Mouse (Mus musculus) brain, adult 2 months (tissue): ENCODE results near the gene Gm43738.
"Not testable (repeated sequence)": the region's sequence is repeated elsewhere in the genome, so short reads cannot be mapped to it uniquely, and the experiment has no call there.

Experiments
- DNase-seq: peaks from one replicate; pipeline ENCODE4 v3.0.0; 2011; ENCODE audit warnings: low read depth, low spot score

Gene Gm43738

GRCm38 (mm10) chr3:89102495-89103290 is 1.8 kb upstream of the Gm43738 start:
- DNase-seq: no peak

GRCm38 (mm10) chr3:89101812-89102494 is 1.1 kb upstream of the Gm43738 start, which contains the start of gene Fdps:
Gene Fdps (minus strand): TSS chr3:89101959.
- peak; percentile 100 for DNase-seq

- no peak for DNase-seq
These were observed 536 bp upstream of the Gm43738 start for GRCm38 (mm10) chr3:89101459-89101811.

GRCm38 (mm10) chr3:89094021-89094420 is 6.9 kb downstream of the Gm43738 start:
- no peak for DNase-seq

GRCm38 (mm10) chr3:89093175-89093574 is 7.7 kb downstream of the Gm43738 start, which contains the start of gene Rusc1:
Gene Rusc1 (minus strand): TSS chr3:89093311.
- DNase-seq: peak; percentile 97

GRCm38 (mm10) chr3:89092509-89093090 is 8.3 kb downstream of the Gm43738 start:
- DNase-seq: peak; percentile 41

DNA sequence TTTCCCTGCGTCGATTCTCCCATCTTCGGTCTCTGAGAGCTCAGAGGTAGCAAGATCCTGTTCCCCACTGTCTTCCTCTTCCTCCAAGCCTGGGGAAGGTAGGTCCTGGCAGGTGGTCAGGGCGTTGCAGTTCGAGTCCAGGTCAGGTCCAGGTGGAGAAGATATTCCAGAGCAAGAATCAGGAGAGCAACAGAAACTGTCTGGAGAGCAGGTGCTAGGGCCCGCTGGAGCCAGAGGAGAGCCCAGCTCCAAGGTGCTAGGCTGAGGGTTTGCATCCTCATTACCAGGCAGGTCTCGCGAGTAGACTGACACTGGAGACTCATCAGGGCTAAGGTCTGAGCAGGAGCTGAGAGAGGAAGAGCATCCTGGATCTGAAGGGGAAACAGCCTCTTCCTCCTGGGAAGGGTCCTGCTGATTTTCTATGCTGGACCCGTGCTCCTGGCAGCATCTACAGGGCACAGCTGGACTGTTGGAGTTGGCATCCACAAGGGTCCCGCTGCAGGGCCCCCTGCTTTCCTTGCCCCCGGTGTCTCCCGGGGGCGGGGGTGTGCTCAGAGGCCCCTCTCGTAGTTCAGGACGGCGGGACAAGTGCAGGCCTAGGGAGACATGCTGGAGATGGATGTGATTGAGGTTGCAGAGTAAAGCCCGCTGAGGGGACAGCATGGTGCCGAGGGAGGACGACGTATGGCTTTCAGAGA is 8.9 kb downstream of the Gm43738 start:
- DNase-seq: peak; percentile 29

- peak; percentile 90 for DNase-seq
These were observed 9.9 kb downstream of the Gm43738 start for GRCm38 (mm10) chr3:89090694-89091655.

- DNase-seq: peak; percentile 97
These were observed 10.9 kb downstream of the Gm43738 start for GRCm38 (mm10) chr3:89089882-89090591.

DNA sequence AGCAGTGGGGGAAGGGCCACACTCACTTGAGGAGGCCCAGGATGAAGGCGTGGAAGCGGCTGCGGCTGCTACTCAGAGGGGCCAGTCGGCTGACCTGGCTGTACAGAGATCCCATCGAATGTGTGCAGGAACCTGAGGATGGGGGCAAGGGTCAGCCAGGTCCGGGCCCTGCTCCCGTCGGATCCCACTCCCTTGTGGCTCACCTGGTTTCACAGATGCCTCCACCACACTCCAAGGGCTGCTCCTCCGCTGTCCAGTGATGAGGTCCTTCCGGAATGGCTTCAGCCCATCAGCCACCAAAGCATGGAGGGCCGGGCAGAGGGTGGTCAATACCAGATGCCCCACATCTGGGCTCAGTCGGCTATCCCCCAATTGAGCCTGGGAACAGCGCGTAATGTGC is 11.9 kb downstream of the Gm43738 start:
- DNase-seq: no peak

DNA sequence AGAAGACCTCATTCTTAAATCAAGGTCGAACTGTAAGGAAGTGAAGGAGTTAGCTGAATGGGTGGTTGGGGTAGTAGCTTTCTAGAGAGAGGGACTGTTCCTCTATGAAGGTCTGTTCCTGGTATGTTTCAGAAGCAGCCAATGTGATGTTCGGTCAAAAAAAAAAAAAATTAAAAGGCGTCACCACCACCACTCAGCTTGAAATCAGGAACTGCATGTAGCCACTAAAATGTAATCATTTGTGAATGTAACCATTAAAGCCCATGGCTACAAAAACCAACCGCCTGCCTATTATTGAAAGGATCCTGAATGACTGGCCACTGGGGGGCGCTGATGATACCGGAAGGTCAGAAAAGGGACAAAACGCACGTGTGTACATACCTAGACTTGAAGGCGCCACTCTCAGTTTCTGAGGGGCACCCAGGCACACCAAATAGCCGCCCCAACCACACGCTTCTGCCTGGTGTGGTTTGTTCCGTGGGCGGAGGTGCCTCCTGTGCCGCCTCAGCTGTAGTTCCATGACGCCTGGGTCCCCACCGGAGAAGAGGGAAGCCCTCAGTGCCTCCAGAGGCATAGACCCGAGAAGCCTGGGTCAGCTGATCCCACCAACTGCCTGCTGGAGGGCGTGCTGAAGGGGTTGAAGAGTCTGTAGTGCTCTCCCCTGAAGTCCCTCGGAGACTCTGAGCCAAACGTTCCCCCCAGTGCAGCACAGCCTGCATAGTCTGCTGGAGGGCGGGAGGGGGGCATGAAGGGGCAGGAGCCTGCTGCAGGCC is 13.4 kb downstream of the Gm43738 start:
- DNase-seq: peak; percentile 85

DNA sequence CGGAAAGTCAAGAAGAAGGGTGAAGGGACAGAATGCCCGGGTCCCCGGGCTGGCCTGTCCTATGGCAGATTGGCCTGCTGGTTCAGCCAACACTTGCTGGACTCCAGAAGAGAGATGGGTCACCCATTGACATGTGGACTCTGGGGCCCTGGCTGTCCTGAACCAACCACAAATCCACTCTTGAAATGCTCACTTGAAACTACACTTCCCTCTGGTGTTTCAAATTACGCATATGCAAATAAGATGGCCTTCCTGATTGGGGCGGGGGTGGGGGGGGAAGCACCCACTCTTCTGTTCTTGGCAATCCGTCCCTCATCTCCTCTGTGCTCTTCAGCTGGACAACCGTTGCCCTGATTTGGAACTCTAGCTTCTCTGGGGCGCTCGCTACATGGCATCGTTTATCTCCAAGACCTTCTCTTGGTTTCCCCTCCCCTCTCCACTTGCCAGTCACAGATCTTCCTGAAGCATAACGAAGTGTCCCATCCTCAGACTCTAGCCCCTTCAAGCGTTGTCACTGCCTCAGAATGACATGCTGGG is 16.2 kb downstream of the Gm43738 start:
- no peak for DNase-seq

GRCm38 (mm10) chr3:89084133-89084532 is 16.8 kb downstream of the Gm43738 start:
- peak; percentile 46 for DNase-seq

GRCm38 (mm10) chr3:89082287-89082686 is 18.6 kb downstream of the Gm43738 start:
- DNase-seq: not testable (repeated sequence)

DNA sequence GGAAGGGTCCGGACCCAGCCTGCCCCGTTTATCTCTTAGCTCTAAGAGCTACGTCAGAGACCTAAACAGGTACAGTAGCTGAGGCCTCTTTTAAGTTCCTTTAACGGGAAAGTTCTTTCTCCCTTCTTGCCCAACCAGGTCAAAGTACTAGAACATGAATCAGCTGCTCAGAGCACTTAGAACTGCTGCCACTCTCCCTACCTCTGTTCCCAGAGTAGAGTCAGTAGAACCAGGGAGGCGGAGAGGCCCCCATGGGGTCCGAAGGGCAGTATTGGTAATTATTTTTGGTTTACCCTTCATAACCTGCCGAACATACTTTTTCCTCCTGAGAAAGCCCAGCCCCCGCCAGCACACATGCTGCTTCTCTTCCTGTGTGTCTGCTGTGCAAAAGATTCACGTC is 23.5 kb downstream of the Gm43738 start:
- DNase-seq: no peak

GRCm38 (mm10) chr3:89067265-89067664 is 33.6 kb downstream of the Gm43738 start:
- DNase-seq: peak; percentile 58

- DNase-seq: no peak
These were observed 39.2 kb downstream of the Gm43738 start for GRCm38 (mm10) chr3:89061696-89062095.

DNA sequence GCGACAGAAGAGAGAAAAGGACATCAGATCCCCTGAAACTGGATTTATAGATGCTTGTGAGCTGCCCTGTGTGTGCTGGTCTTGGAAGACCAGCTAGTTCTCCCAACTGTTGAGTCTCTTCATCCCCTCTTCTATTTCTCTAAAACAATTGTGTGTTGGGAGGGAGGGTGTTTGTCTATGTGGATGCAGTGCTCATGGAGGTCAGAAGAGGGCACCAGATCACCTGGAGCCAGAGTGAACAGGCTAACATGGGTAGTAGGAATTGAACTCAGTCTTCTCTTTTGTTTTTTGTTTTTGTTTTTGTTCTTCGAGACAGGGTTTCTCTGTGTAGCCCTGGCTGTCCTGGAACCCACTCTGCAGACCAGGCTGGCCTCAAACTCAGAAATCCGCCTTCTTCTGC is 42.1 kb downstream of the Gm43738 start:
- DNase-seq: peak; percentile 68

DNA sequence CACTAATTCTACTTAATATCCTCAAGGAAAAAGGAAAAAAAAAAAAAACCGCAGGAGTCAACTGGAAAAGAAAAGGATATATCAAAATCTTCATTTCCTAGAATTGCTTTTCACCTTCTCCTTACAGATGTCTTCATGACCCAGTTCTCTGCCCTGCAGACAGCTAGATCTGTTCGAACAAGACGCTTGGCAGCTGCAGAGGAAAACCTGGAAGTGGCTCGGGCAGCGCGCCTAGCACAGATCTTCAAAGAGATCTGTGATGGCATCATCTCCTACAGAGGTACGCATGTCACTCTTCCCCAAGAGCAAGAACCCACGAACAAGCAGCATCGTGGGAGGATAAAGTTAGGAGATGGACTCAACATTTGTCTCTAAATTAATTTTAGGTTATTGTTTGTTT is 42.5 kb downstream of the Gm43738 start:
- DNase-seq: peak; percentile 64
